Mouse (Mus musculus) adrenal gland, postnatal 10 days (tissue): ENCODE data around the gene S1pr4. TPM values are rescaled to one million over a fixed set of nuclear protein-coding genes. Genes with fewer than 3 reads are reported as not detected.

Source experiments
- DNase-seq: peaks from one replicate; pipeline ENCODE4 v3.0.0; 2021; ENCODE audit warnings: mixed read lengths
- long read RNA-seq, 2 experiments: library from polyadenylated mRNA; stranded (forward); transcript quantifications; one replicate each; pipeline ENCODE4 v2.0.0; 2021
- total RNA-seq, 2 experiments: library from RNA; stranded (reverse); gene quantifications; 2 replicates each; pipeline ENCODE4 v1.2.3; 2021

Gene S1pr4
- total RNA-seq, result 1 to 10 TPM; 2.9 TPM
- long read RNA-seq, experiment 1, transcript S1pr4-201 (1 exons, 2,386 nt), result major isoform, 8 of 8 reads
- long read RNA-seq, experiment 1, partial matches to known transcripts, result 0 of 8 reads
- long read RNA-seq, experiment 1, other reads (novel, unspliced or antisense), result 0 of 8 reads
- long read RNA-seq, experiment 2, result 0 reads

GRCm38 (mm10) chr10:81500032-81500431 lies at the start of gene S1pr4:
Gene S1pr4, minus strand, starts transcription at chr10:81500132.
- no peak for DNase-seq

- no peak for DNase-seq
Observed at GRCm38 (mm10) chr10:81548944-81549343, 49.0 kb upstream of the S1pr4 start.

GRCm38 (mm10) chr10:81546788-81547571 lies 47.0 kb upstream of the S1pr4 start:
- DNase-seq, result no peak

- DNase-seq, result no peak
Observed at GRCm38 (mm10) chr10:81546332-81546731, 46.4 kb upstream of the S1pr4 start.

GRCm38 (mm10) chr10:81545161-81545747 lies 45.3 kb upstream of the S1pr4 start, which contains the start of gene Gna11:
Gene Gna11, minus strand, starts transcription at chr10:81545190.
- DNase-seq, result peak; percentile 100

- DNase-seq, result no peak
Observed at GRCm38 (mm10) chr10:81544296-81545160, 44.6 kb upstream of the S1pr4 start.

- no peak for DNase-seq
Observed at GRCm38 (mm10) chr10:81543633-81544032, 43.7 kb upstream of the S1pr4 start.

- no peak for DNase-seq
Observed at GRCm38 (mm10) chr10:81542727-81543460, 43.0 kb upstream of the S1pr4 start.

- peak; percentile 73 for DNase-seq
Observed at GRCm38 (mm10) chr10:81541803-81542202, 41.9 kb upstream of the S1pr4 start.

GRCm38 (mm10) chr10:81541363-81541762 lies 41.4 kb upstream of the S1pr4 start:
- no peak for DNase-seq

- no peak for DNase-seq
Observed at GRCm38 (mm10) chr10:81538321-81539048, 38.6 kb upstream of the S1pr4 start.

- DNase-seq, result no peak
Observed at GRCm38 (mm10) chr10:81537429-81537828, 37.5 kb upstream of the S1pr4 start.

GRCm38 (mm10) chr10:81536734-81537133 lies 36.8 kb upstream of the S1pr4 start:
- DNase-seq, result no peak

GRCm38 (mm10) chr10:81534826-81535225 lies 34.9 kb upstream of the S1pr4 start:
- no peak for DNase-seq

- DNase-seq, result peak; percentile 93
Observed at GRCm38 (mm10) chr10:81526779-81527178, 26.8 kb upstream of the S1pr4 start.

- no peak for DNase-seq
Observed at GRCm38 (mm10) chr10:81525017-81525694, 25.2 kb upstream of the S1pr4 start.

GRCm38 (mm10) chr10:81524051-81524605 lies 24.2 kb upstream of the S1pr4 start, which contains the start of gene Gna15:
Gene Gna15, minus strand, starts transcription at chr10:81524225.
- DNase-seq, result no peak

- DNase-seq, result no peak
Observed at GRCm38 (mm10) chr10:81523570-81523969, 23.6 kb upstream of the S1pr4 start.

GRCm38 (mm10) chr10:81523142-81523541 lies 23.2 kb upstream of the S1pr4 start:
- no peak for DNase-seq

GRCm38 (mm10) chr10:81519978-81520365 lies 20.0 kb upstream of the S1pr4 start:
- DNase-seq, result no peak
